7 mouse cellular contexts compared by ENCODE assay signal in the genomic region with DNA sequence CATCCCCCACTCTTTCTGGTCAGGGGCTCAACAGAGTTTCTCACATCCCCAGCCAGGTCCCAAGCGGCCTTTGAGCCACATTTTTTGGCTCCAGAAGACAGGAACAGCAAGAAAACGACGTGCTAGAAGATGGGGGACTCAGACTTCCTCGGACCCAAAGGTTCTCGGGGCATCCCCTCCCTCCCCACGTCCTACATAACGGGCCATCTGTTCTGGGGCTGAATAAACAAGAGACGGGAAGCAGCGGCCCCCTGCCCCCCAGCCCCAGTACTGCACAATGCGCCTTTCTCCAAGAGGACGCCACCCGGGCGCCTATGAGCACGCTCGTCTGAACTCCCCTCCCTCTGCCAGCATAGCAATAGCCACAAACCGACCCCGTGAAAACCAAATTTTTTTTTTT. TPM values are rescaled to one million over a fixed set of nuclear protein-coding genes. Genes with fewer than 3 reads are reported as not detected.
DNase-seq lines count a peak whose midpoint lies in the region; ATAC-seq lines count a peak whose summit lies in the region.

A gene (minus strand): TSS at position 76 of the 400 bp plus-strand sequence.

- H3K4me1 ChIP-seq in forebrain, embryonic 10.5 days, result peaks cover 29% of the 10 kb centered on the region
- H3K4me1 ChIP-seq in midbrain, embryonic 11.5 days (ENCODE audit: control insufficient read depth, insufficient read depth, low read length), result peaks cover 11% of the 10 kb centered on the region

- no peaks in the 10 kb centered on the region for H3K36me3 ChIP-seq in forebrain, embryonic 10.5 days (replicated peaks)
- no peaks in the 10 kb centered on the region for H3K36me3 ChIP-seq in midbrain, embryonic 11.5 days (ENCODE audit: control insufficient read depth, insufficient read depth, low read length)

- peak within 1 kb of the TSS; percentile 58 for H3K4me3 ChIP-seq in forebrain, embryonic 10.5 days
- H3K4me3 ChIP-seq in midbrain, embryonic 11.5 days (ENCODE audit: low read depth, low read length), result peak within 1 kb of the TSS; percentile 38

- intact Hi-C loops in left cerebral cortex, postnatal 36 days (cut with DNase I), result loop anchor here (2.0 to 10.0 kb wide), 4 partner anchors 14 to 287 kb away; a partner anchor contains a TSS

- H3K27me3 ChIP-seq in forebrain, embryonic 10.5 days (ENCODE audit: poor library complexity, severe bottlenecking), result peaks cover 76% of the 10 kb centered on the region
- peaks cover 31% of the 10 kb centered on the region for H3K27me3 ChIP-seq in midbrain, embryonic 11.5 days (ENCODE audit: control insufficient read depth, insufficient read depth, low read length)

- under 1% methylated on average over 17 of the region's 17 CpGs for WGBS in forebrain, embryonic 10.5 days
- WGBS in midbrain, embryonic 11.5 days, result 1% methylated on average over 17 of the region's 17 CpGs

- peak within 1 kb of the TSS; percentile 54 for H3K9ac ChIP-seq in midbrain, embryonic 11.5 days (ENCODE audit: low read length)

- peak; percentile 75 for ATAC-seq in midbrain, embryonic 11.5 days (ENCODE audit: low FRiP score)
- ATAC-seq in activated CD4-positive, CD25-positive, alpha-beta regulatory T cell, adult 4 months, result no peak

- peak within 1 kb of the TSS; percentile 78 for H3K27ac ChIP-seq in forebrain, embryonic 10.5 days
- H3K27ac ChIP-seq in midbrain, embryonic 11.5 days (ENCODE audit: low read depth, low read length), result no peak within 1 kb of the TSS

- DNase-seq in left cerebral cortex, adult 11 months (ENCODE audit: low spot score), result peak; percentile 35
- DNase-seq in left cerebral cortex, postnatal 36 days (ENCODE audit: low spot score in 2 of 2), result no peak
- peak; percentile 19 for DNase-seq in cerebellum, adult 9-11 months
- DNase-seq in forebrain, embryonic 10.5 days (ENCODE audit: extremely low spot score, low spot score), result peak; percentile 31
- DNase-seq in layer of hippocampus, adult 8-10 months (ENCODE audit: low spot score in 2 of 2), result peak; percentile 41 to 49
- peak; percentile 87 for DNase-seq in midbrain, embryonic 11.5 days (ENCODE audit: low spot score, missing footprints)

- H3K4me2 ChIP-seq in midbrain, embryonic 11.5 days, result peak within 1 kb of the TSS; percentile 64

- no peaks in the 10 kb centered on the region for H3K9me3 ChIP-seq in forebrain, embryonic 10.5 days
- H3K9me3 ChIP-seq in midbrain, embryonic 11.5 days (ENCODE audit: control insufficient read depth, low read length), result no peaks in the 10 kb centered on the region

RNA-seq across cellular contexts. Expression of the gene that starts here (rescaled TPM):
- 1 to 10 TPM; 1.0 to 1.5 TPM for total RNA-seq in left cerebral cortex, postnatal 36 days (2021)
- 0.22 and 0.36 TPM in 2 replicates for polyA plus RNA-seq in forebrain, embryonic 10.5 days (2016; fragmentation: Nextera tagmentation; extraction: Ambion mirVana)
- total RNA-seq in layer of hippocampus, adult 8-10 months (2022), result 1 to 10 TPM in 3 of 4 experiments, not detected in 1; 1.2 to 1.5 (median 1.2) TPM
- 0.37 and 0.52 TPM in 2 replicates for polyA plus RNA-seq in midbrain, embryonic 11.5 days (2014; fragmentation: Nextera tagmentation; extraction: Ambion mirVana)
- 1 to 10 TPM; 3.4 to 4.2 TPM for polyA plus RNA-seq in activated CD4-positive, CD25-positive, alpha-beta regulatory T cell, adult 4 months (2017; shearing (Covaris generic))

Comparison
In these comparisons a context has a peak if more than half of its experiments do, and no peak if none do; other contexts are left out.
1. DNase-seq: peak in left cerebral cortex, adult 11 months (single experiment), cerebellum, adult 9-11 months (single experiment) and layer of hippocampus, adult 8-10 months (2 of 2); none in left cerebral cortex, postnatal 36 days (0 of 2).
2. Peak in DNase-seq, H3K4me3 ChIP-seq and H3K27ac ChIP-seq in forebrain, embryonic 10.5 days; RNA of the gene not detected or under 1 TPM.
3. Peak in DNase-seq, ATAC-seq, H3K4me3 ChIP-seq, H3K9ac ChIP-seq and H3K4me2 ChIP-seq in midbrain, embryonic 11.5 days; RNA of the gene not detected or under 1 TPM.